Mouse (Mus musculus): ENCODE data around the gene Cox6b1. TPM values are rescaled to one million over a fixed set of nuclear protein-coding genes. Genes with fewer than 3 reads are reported as not detected.

The Cox6b1 gene
- polyA plus RNA-seq, 1 experiment from 2014 or later, result 1,335 TPM

DNA sequence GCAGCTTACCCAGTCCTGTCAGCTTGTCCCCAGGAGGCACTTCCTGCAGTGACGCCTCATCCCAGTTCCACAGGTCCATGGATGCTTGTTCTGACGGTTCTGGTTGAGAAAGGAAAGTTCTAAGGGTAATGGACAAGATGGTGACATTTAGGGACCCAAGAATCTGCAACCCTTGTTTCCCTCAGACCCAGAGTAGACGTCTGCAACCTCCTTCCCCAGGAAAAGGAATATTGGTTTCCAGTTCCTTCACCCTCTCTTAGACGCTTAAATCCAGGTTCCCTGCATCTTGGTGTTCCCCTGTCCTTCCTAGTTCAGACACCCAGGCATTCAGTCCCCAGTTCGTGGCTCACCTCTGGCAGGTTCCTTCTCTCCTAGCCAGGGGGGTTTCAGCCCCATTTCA lies 9.8 kb upstream of the Cox6b1 start, which contains the start of gene Etv2:
Gene Etv2, minus strand, starts transcription at position 101 of the 400 bp plus-strand sequence.
- ATAC-seq, result no peak
- H3K4me3 ChIP-seq (ENCODE audit: low read length), result no peak within 1 kb of the TSS; the same call in 1 of the 2 replicates
- H3K4me1 ChIP-seq (ENCODE audit: control insufficient read depth, insufficient read depth, low read length), result peaks cover 5% of the 10 kb centered on the region; the same call in 1 of the 2 replicates
- H3K27me3 ChIP-seq (replicated peaks; ENCODE audit: control insufficient read depth, insufficient read depth, low read length), result peaks cover 41% of the 10 kb centered on the region
- H3K9ac ChIP-seq (ENCODE audit: low read depth, low read length), result no peak within 1 kb of the TSS
- peak within 1 kb of the TSS; percentile 35 for H3K4me2 ChIP-seq (ENCODE audit: low read depth, low read length)
- H3K27ac ChIP-seq (ENCODE audit: low read length), result no peak within 1 kb of the TSS
- WGBS, result 10% methylated on average over 5 of the region's 5 CpGs
- H3K9me3 ChIP-seq (ENCODE audit: control insufficient read depth, low read length), result no peaks in the 10 kb centered on the region
- peaks cover 3% of the 10 kb centered on the region; the same call in 1 of the 2 replicates for H3K36me3 ChIP-seq (ENCODE audit: control insufficient read depth, insufficient read depth, low read length)

DNA sequence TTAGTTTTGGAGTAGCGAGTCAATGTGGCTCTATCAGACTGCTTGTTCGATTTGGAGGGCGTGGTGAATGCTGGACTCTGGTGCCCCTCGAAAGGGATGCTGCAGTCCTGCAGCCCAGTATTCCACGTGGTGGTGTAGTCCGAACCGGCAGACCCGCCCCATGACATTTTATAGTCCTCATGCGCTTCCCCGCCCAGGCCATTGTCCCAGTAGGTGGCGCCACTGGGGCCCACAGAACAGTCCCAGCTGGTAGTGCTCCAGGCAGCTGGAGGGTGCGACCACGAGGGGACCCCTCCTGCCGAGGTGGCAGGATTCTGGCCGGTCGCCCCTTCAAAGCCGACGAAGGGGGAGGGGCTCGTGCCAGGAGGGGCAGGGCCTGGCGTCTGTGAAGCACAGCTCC lies 8.7 kb upstream of the Cox6b1 start:
- H3K9ac ChIP-seq (ENCODE audit: low read depth, low read length), result no peak overlapping the region
- peaks cover 5% of the 10 kb centered on the region; the same call in 1 of the 2 replicates for H3K4me1 ChIP-seq (ENCODE audit: control insufficient read depth, insufficient read depth, low read length)
- WGBS, result 2% methylated on average over 20 of the region's 20 CpGs
- peaks cover 41% of the 10 kb centered on the region for H3K27me3 ChIP-seq (replicated peaks; ENCODE audit: control insufficient read depth, insufficient read depth, low read length)
- no peaks in the 10 kb centered on the region for H3K9me3 ChIP-seq (ENCODE audit: control insufficient read depth, low read length)
- H3K4me2 ChIP-seq (ENCODE audit: low read depth, low read length), result peak overlapping the region; percentile 35
- no peaks in the 10 kb centered on the region for H3K36me3 ChIP-seq (ENCODE audit: control insufficient read depth, insufficient read depth, low read length)
- peak; percentile 75 for ATAC-seq
- no peak overlapping the region; the same call in 1 of the 2 replicates for H3K4me3 ChIP-seq (ENCODE audit: low read length)
- no peak overlapping the region for H3K27ac ChIP-seq (ENCODE audit: low read length)

DNA sequence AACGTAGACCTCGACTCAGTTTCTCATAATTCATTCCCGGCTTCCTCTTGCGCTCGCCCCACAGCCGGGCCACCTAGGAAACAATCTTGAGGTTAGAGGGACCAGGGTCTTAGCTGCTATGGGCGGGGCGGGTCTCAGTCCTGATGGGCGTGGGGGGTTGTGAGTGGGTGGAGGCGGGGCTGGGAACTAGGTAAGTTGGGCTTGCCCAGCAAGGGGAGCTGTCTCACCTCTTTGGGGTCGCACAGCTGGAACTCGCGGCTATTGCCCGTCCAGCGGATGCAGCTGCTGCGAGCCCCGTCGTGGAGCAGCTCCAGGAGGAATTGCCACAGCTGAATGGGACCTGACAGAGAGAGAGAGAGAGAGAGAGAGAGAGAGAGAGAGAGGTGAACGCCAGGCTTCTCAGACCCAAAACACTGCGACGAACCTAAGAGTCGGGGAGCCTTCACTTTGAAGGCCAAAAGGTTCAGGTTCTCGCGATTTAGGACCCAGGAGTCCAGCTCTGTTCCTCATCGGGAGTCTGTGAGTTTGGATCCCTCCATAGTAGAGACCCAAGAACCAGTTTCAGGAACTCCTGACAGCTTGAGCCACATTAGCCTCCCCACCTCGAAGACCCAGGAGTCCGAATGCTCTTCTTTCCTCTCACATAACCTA lies 7.9 kb upstream of the Cox6b1 start:
- 6% methylated on average over 26 of the region's 27 CpGs for WGBS
- H3K36me3 ChIP-seq (ENCODE audit: control insufficient read depth, insufficient read depth, low read length), result no peaks in the 10 kb centered on the region
- no peaks in the 10 kb centered on the region for H3K9me3 ChIP-seq (ENCODE audit: control insufficient read depth, low read length)
- H3K4me2 ChIP-seq (ENCODE audit: low read depth, low read length), result no peak overlapping the region
- no peak for ATAC-seq
- H3K4me1 ChIP-seq (ENCODE audit: control insufficient read depth, insufficient read depth, low read length), result 0 out of 2 replicates have a peak, but pooled peaks cover 5% of the 10 kb centered on the region
- H3K9ac ChIP-seq (ENCODE audit: low read depth, low read length), result no peak overlapping the region
- H3K27me3 ChIP-seq (replicated peaks; ENCODE audit: control insufficient read depth, insufficient read depth, low read length), result peaks cover 41% of the 10 kb centered on the region
- no peak overlapping the region for H3K27ac ChIP-seq (ENCODE audit: low read length)
- H3K4me3 ChIP-seq (ENCODE audit: low read length), result no peak overlapping the region; the same call in 1 of the 2 replicates

DNA sequence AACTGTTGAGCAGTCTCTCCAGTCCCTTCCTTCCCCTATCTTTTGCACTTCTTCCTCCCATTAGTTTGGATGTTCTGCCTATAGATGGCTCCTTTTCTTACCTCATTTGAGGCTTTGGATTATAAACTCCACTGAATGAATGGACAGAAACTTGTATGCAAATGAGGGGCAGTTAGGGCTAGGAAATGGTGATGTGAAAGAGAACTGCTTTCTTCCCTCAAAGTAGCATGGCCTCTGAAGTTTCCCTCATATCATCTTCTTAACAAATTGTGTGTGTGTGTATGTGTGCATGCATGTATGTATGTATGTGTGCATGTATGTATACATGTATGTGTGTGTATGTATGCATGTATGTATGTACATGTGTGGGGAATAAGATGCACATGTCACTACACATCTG lies 3.1 kb upstream of the Cox6b1 start:
- Histone ChIP-seq H3K4me2 (ENCODE audit: low read depth, low read length) (no peak overlapping the region), H3K9me3 (ENCODE audit: control insufficient read depth, low read length) (no peaks in the 10 kb centered on the region), H3K36me3 (ENCODE audit: control insufficient read depth, insufficient read depth, low read length) (no peaks in the 10 kb centered on the region), H3K4me3 (ENCODE audit: low read length) (no peak overlapping the region), H3K27ac (ENCODE audit: low read length) (no peak overlapping the region), H3K9ac (ENCODE audit: low read depth, low read length) (no peak overlapping the region), H3K4me1 (ENCODE audit: control insufficient read depth, insufficient read depth, low read length) (peaks cover 7% of the 10 kb centered on the region), H3K27me3 (replicated peaks; ENCODE audit: control insufficient read depth, insufficient read depth, low read length) (peaks cover 15% of the 10 kb centered on the region)
- ATAC-seq, result no peak

DNA sequence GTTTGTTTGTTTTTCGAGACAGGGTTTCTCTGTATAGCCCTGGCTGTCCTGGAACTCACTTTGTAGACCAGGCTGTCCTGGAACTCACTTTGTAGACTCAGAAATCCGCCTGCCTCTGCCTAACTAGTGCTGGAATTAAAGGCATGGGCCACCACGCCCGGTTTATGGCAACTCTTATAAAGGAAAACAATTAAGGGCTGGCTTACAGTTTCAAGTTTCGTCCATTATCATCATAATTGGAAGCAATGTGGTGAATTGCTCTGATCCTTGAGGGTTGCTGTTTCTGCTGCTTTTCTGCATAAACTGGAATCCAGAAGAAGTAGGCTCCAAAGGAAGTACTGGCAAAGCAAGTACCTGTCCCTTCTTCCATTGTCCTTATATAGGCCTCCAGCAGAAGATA lies 696 bp upstream of the Cox6b1 start:
- WGBS, result 80% methylated on average over 5 of the region's 5 CpGs
- no peak overlapping the region for H3K27ac ChIP-seq (ENCODE audit: low read length)
- peaks cover 6% of the 10 kb centered on the region; the same call in 1 of the 2 replicates for H3K36me3 ChIP-seq (ENCODE audit: control insufficient read depth, insufficient read depth, low read length)
- ATAC-seq, result no peak
- H3K9ac ChIP-seq (ENCODE audit: low read depth, low read length), result no peak overlapping the region
- H3K9me3 ChIP-seq (ENCODE audit: control insufficient read depth, low read length), result no peaks in the 10 kb centered on the region
- H3K4me3 ChIP-seq (ENCODE audit: low read length), result no peak overlapping the region
- no peak overlapping the region for H3K4me2 ChIP-seq (ENCODE audit: low read depth, low read length)
- peaks cover 7% of the 10 kb centered on the region for H3K4me1 ChIP-seq (ENCODE audit: control insufficient read depth, insufficient read depth, low read length)
- H3K27me3 ChIP-seq (replicated peaks; ENCODE audit: control insufficient read depth, insufficient read depth, low read length), result peaks cover 4% of the 10 kb centered on the region; the same call in 1 of the 2 replicates

DNA sequence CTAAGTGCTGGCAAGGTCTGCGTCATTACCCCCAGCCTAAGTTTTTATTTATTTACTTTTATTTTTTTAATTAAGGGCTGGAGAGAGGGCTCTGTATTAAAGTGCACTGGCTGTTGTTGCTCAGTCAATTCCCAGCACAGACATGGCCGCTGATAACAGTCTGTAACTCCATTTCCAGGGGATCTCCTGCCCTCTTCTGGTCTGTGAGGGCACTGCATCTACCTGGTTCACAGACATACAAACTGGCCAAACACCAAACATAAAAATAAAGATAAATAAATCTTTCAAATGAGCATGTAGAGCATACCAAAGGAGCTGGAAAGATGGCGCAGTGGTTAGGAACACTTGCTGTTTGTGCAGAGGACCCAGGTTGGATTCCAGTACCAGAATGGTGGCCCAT lies 6.7 kb downstream of the Cox6b1 start:
- Histone ChIP-seq H3K9me3 (ENCODE audit: control insufficient read depth, low read length) (no peaks in the 10 kb centered on the region), H3K9ac (ENCODE audit: low read depth, low read length) (no peak overlapping the region), H3K4me1 (ENCODE audit: control insufficient read depth, insufficient read depth, low read length) (no peaks in the 10 kb centered on the region), H3K36me3 (ENCODE audit: control insufficient read depth, insufficient read depth, low read length) (peaks cover 28% of the 10 kb centered on the region), H3K4me2 (ENCODE audit: low read depth, low read length) (no peak overlapping the region), H3K4me3 (ENCODE audit: low read length) (no peak overlapping the region), H3K27ac (ENCODE audit: low read length) (no peak overlapping the region), H3K27me3 (replicated peaks; ENCODE audit: control insufficient read depth, insufficient read depth, low read length) (no peaks in the 10 kb centered on the region)
- ATAC-seq, result no peak
- 87% methylated on average over 3 of the region's 3 CpGs for WGBS

DNA sequence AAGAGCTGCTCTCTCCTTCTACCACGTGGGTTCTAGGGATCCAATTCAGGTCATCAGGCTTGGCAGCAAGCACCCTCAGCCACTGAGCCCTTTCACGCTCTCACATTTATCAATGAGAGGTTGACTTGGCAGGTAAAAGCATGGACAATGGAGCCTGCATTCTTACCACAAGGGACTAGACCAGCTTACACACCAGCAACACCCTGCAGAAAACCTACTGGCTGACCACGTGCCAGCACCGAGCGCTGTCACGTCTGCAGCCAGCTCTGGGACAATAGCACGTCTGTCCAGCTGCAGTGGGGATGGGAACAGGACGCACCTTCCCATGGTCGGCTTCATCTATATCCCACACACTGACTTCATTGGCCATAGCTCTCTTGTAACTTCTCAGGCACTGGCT lies 7.3 kb downstream of the Cox6b1 start:
- no peak for ATAC-seq
- no peak overlapping the region for H3K4me2 ChIP-seq (ENCODE audit: low read depth, low read length)
- H3K27ac ChIP-seq (ENCODE audit: low read length), result no peak overlapping the region
- H3K27me3 ChIP-seq (replicated peaks; ENCODE audit: control insufficient read depth, insufficient read depth, low read length), result no peaks in the 10 kb centered on the region
- H3K9ac ChIP-seq (ENCODE audit: low read depth, low read length), result no peak overlapping the region
- H3K4me3 ChIP-seq (ENCODE audit: low read length), result no peak overlapping the region
- WGBS, result 93% methylated on average over 9 of the region's 9 CpGs
- H3K36me3 ChIP-seq (ENCODE audit: control insufficient read depth, insufficient read depth, low read length), result peaks cover 28% of the 10 kb centered on the region
- no peaks in the 10 kb centered on the region for H3K9me3 ChIP-seq (ENCODE audit: control insufficient read depth, low read length)
- H3K4me1 ChIP-seq (ENCODE audit: control insufficient read depth, insufficient read depth, low read length), result no peaks in the 10 kb centered on the region

DNA sequence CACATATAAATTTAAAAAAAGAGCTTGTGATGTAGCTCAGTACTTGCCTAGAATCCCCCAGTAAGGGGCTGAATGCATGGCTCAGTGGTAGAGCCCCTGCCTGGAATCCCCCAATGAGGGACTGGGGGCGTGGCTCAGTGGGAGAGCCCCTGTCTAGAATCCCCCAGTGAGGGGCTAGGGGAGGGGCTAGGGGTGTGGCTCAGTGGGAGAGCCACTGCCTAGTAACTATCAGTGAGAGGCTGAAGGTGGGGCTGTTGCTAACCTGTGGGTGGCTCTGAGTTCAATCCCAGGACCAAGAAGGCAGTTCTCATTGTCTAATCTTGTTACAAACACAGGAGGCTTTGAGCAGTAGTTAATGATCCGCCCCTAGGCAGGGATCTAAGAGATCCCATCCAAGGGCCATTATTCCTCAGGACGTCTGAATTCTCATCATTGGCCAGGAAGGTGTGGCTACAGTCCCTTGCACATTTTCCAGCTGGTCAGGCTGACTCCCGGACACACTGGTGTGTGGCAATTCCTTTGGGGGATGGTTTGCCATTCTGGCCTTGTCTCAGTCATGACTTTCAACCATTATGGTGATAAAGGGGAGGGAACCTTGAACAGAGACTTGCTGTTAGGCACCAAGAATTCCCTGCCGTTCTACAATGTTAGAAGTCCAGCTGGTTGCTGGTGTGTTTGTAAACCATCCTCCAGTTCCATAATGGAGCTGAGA lies 10.7 kb downstream of the Cox6b1 start:
- ATAC-seq, result no peak

DNA sequence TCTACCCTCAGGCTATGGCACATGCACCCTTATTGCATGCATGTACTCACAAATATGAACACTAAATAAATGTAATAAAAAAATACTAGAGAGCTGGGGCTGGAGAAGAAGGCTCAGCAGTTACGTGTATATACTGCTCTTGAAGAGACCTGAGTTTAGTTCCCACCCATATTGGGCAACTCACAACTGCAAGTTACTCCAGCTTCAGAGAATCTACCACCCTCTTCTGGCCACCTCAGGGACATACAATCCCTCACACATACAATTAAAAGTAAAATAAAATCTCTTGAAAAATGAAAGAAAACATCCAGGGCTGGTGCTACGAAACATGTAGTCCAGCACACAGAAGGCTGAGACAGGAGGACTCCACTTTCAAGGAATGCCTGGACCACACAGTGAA lies 11.5 kb downstream of the Cox6b1 start:
- Histone ChIP-seq H3K4me3 (ENCODE audit: low read length) (no peak overlapping the region), H3K4me1 (ENCODE audit: control insufficient read depth, insufficient read depth, low read length) (peaks cover 8% of the 10 kb centered on the region), H3K4me2 (ENCODE audit: low read depth, low read length) (no peak overlapping the region), H3K27ac (ENCODE audit: low read length) (no peak overlapping the region), H3K27me3 (replicated peaks; ENCODE audit: control insufficient read depth, insufficient read depth, low read length) (no peaks in the 10 kb centered on the region), H3K9ac (ENCODE audit: low read depth, low read length) (no peak overlapping the region), H3K9me3 (ENCODE audit: control insufficient read depth, low read length) (no peaks in the 10 kb centered on the region), H3K36me3 (ENCODE audit: control insufficient read depth, insufficient read depth, low read length) (peaks cover 19% of the 10 kb centered on the region)
- no peak for ATAC-seq
- 79% methylated on average over 2 of the region's 2 CpGs for WGBS

More for the DNA sequence above, 10.7 kb downstream of the Cox6b1 start:
- H3K27me3 ChIP-seq (replicated peaks; ENCODE audit: control insufficient read depth, insufficient read depth, low read length), result no peaks in the 10 kb centered on the region
- no peak overlapping the region for H3K27ac ChIP-seq (ENCODE audit: low read length)
- no peaks in the 10 kb centered on the region for H3K9me3 ChIP-seq (ENCODE audit: control insufficient read depth, low read length)
- H3K4me2 ChIP-seq (ENCODE audit: low read depth, low read length), result no peak overlapping the region
- no peak overlapping the region for H3K9ac ChIP-seq (ENCODE audit: low read depth, low read length)
- H3K36me3 ChIP-seq (ENCODE audit: control insufficient read depth, insufficient read depth, low read length), result peaks cover 22% of the 10 kb centered on the region
- no peak overlapping the region for H3K4me3 ChIP-seq (ENCODE audit: low read length)
- 45% methylated on average over 5 of the region's 5 CpGs for WGBS
- H3K4me1 ChIP-seq (ENCODE audit: control insufficient read depth, insufficient read depth, low read length), result peaks cover 8% of the 10 kb centered on the region

Measured in intestine, embryonic 16.5 days (tissue).